Mouse (Mus musculus) testis, adult 2 months (tissue): ENCODE results near the gene Capn15.

Experiments used
- CTCF ChIP-seq: fragments of 200-500 bp; IDR thresholded peaks from 2 replicates; pipeline ENCODE4 v1.5.1; 2012; ENCODE audit warnings: low read depth, mild to moderate bottlenecking, inconsistent platforms, low read length, moderate library complexity; ENCODE audit not compliant: control insufficient read depth, insufficient read depth, insufficient replicate concordance
- POLR2A ChIP-seq: fragments of 200-500 bp; IDR thresholded peaks from 2 replicates; pipeline ENCODE4 v1.6.1; 2012; ENCODE audit warnings: low read depth, mild to moderate bottlenecking, inconsistent platforms, low read length, moderate library complexity; ENCODE audit not compliant: control insufficient read depth

DNA sequence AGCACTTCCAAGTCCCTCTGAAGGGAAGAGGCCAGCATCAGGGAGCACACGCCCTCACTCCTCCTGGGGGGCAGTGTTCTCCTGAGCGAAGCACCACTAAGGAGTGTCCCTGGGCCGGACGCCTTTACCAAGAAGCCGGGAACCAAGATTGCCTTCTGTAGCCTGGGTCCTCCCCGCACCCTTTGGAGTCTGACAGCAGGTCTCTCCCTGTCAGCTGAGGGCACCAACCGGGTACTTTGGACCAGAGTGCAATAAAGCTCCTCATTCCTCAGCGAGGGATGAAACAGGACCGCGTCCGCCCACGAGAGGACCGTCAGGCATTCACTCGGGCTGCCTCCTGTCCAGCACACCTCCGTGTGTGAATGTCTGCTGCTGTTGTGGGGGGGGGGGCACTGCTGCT, 19.1 kb upstream of the Capn15 start:
- TF ChIP-seq CTCF (no peak), POLR2A (no peak)
